Mouse (Mus musculus): ENCODE measurements around the gene Nrbp1. TPM values are rescaled to one million over a fixed set of nuclear protein-coding genes. Genes with fewer than 3 reads are reported as not detected.
A peak's percentile ranks its signal among the peaks of the same experiment; 100 is the strongest.

Gene Nrbp1
- polyA plus RNA-seq, 1 experiment: 127 TPM

DNA sequence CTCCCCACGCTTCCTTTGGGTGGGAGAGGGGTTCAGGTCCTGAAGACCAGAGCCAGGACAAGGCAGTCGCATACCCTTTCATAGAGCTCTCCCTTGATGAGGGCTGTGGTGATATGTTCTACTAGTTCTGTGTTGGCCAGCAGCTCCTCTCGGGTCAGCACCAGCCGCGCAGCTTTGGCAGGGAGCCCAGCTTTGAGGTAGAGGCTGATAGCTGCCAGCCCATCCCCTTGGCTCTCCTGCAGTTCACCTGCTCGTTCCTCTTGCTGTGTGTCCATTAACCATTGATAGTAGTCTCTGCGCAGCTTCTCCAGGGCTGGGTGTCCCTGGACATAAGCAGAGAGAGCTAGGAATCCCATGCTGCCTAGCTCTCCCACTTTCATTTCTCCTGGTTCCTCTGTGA is 25.4 kb downstream of the Nrbp1 start:
- DNase-seq (ENCODE audit: low spot score): no peak

DNA sequence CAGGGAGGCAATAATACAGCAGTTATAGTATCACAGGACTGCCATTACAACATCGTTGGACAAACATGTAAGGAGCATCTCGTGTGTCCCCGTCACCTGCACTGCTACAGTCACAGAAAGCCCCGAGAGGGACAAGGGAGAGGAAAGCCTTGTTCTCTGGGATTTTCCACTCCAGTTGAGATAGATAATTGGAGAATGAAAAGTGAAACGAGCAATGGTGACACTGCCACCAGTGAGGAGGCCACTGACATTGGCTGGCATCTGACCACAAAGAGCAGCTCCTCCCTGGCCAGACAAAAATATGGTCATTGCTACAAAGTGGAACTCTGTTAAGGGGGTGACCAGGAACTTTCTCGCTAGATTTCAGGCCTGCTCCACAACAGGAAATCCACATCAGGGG is 27.0 kb downstream of the Nrbp1 start:
- DNase-seq (ENCODE audit: low spot score): no peak

DNA sequence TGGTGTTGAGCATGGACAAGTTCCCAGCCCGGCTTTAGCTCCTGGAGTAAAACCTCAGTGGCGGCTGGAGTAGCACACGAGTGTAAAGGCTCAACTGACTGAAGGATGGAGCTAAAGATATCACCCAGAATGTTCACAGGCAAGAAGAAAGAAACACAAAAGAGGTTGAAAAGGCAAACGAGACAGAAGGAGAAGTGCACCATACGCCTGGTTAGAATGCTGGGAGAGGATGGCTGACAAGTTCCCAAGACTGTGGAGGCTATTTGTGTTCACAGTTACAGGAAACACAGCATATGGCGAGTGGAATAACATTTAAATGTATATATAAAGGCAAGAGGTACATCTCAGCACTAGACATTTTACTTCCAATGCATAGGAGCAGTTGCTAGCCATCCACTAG is 32.4 kb downstream of the Nrbp1 start:
- DNase-seq (ENCODE audit: low spot score): no peak

DNA sequence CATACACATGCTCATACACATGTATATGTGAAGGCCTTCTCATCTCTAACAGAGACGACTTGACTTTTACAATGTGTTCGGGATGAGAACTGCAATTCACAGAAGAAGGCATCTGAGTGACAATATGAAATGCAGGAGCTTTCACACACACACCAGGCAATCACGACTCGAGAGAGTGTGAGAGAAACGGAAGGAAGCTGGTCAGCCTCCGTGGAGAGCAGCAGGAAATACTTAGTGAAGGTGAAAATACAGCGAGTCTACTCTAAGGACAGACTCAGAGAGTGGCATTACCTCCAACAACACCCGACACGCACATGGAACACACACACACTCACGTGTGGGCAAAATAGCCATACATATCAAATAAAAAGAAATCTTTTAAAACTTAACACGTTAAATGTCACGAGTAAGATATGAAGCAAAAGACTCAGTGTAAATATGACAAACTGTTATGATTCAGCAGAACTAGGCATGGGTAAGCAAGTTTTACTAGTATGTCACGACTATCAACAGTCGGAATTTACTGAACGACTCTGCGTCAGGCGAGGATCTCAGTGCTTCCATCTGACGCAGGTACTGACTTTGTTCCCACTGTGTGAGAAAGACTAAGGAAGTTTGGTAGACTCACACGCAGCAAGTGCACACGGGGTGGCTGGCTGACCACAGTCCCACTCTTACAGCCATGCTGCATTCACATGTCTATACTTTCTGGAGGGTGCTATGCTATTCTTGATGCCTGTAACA is 38.8 kb downstream of the Nrbp1 start:
- no peak for DNase-seq (ENCODE audit: low spot score)

DNA sequence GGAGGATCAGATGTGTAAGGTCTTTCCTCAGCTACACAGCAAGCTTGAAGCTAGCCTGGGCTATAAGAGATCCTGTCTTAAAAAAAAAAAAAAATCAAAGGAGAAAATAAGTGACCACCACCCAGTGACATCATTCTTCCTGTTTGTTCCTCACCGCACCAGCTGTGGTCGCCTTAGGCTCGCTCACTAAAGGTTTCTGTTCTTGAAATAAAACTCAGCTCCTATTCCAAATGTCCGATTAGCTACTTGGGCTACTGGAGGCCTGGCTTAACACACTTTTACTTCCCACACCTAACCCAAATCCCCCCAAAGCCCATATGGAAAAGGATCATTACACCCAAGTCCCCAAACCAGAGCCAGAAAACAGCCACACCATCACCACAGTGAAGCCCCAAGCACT is 47.6 kb downstream of the Nrbp1 start:
- no peak for DNase-seq (ENCODE audit: low spot score)

DNA sequence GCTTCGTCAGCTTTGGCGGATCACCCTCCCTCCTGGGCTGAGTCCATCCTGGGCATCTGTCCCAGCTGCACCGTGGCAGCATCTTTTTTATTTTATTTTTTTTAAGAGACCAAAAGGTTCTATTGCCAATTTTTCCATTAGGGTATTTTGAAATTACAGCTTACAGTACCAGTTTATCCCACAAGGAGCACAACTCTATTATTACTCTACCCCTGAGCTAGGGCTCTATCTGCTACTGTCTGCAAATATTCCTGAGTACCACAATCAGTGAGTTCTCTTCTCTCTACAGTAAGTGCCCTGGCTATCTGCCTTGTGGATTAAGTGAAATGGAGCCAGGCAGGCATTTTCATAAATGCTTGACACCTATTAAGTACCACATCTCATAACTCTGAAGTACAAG is 48.0 kb downstream of the Nrbp1 start:
- DNase-seq (ENCODE audit: low spot score): no peak

DNA sequence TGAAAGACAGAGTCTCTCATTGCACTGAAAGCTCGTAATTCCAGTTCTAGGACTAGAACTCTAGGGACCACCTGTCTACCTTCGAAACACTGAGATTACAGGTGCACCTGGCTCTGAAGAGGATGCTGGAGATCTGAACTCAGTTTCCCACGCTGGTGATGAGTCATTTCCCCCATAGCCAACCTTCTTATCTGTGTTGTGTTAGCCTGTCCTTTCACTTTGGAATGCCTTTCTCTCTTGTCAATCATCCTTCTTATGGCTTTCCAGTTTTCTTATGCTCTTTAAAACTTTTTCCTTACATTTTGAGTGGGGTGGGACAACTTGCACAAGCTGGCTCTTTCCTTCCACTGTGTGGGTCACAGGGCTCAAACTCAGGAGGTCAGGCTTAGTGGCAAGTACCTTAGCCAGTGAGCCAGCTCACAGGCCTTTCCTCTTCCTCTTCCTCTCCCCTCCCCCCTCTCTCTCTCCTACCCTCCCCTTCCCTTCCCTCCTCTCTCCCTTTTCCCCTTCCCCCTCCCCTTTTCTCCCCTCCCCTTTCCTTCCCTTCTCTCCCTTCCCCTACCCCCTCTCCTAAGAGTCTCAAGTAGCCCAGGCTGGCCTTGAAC is 49.1 kb downstream of the Nrbp1 start:
- DNase-seq (ENCODE audit: low spot score): no peak

DNA sequence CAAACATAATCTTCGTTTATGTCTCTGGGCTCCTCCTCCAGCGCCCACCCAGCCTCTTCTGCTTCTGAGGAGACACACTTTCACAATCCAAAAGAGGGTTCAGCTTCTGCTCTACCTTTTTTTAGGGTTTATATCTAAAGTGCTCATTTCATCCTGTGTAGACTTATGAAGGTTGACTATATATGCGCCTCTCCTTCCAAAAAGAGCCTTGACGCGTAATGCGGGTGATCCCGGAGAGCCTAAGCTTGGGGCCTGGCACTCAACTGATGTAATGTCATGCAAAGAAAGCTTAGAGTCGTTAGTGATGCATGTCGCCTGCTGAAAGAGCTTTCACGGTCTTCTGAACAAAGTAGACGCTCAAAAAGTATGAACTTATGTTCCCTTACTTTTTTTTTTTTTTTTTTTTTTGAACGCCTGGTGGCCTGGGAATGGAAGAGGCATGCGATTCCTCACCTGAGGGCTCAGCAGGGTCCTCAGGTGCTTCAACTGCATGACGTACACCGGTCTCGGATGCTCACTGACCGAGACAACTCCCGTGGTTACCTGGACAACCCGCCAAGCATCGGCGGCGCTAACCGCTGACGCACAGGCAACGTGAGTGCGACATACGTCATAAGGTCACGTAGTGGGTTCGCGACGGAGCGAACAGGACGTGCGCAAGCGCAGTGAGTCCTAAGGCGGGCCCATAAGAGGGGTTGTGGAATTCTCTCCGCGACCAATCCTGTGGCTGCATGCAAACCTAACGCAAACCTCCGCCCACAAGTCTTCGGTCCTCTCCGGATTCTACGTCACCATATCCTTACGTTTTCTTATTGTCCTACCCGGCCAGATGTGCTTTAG is 50.1 kb downstream of the Nrbp1 start, which contains the start of gene Ift172:
Gene Ift172, minus strand, starts transcription at position 596 of the 840 bp plus-strand sequence.
- peak; percentile 77 for DNase-seq (ENCODE audit: low spot score)

DNA sequence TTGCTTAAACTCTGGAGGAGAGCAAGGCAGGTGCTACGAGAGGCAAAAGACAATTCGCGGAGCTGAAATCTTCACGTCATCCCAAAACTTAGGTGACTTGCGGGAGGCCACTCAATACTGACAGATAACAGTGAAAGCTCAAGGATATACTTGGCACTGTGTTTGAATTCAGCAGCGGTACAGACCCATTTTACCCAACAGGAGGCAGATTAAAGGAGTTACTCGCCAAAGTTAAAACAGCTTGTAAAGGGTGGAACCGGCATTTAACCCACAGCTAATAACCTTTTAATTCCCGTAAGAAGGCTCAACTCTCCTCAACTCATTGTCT is 50.7 kb downstream of the Nrbp1 start:
- DNase-seq (ENCODE audit: low spot score): no peak

DNA sequence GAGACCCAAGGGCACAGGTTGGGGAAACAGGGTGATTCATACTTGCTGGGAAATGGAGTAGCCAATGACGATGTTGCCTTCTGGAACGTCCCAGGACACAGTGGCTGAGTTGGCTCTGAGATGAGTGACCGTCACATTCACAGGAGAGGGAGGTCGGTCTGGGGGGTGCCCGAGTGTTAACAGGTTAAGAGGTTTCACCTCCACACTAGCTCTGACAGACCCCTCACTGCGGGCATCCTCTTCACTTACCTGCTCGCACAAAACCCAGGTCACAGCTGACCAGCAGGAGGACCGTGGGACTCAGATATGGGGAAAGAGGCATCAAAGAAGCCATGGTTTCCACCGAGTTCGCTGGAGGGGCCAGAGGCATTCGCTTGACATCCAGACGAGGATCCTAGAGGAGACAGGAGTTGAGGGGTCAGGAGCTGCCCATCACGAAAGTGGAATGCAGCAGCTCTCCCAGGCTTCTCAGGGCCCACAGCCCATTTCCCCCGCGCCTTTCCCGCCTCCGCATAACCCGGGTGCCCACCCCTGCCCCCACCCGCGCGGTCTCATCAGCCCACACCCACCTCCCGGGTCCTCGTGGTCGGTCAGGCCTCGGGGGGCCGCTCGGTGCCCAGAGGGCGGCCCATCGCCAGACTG is 54.4 kb downstream of the Nrbp1 start:
- no peak for DNase-seq (ENCODE audit: low spot score)

DNA sequence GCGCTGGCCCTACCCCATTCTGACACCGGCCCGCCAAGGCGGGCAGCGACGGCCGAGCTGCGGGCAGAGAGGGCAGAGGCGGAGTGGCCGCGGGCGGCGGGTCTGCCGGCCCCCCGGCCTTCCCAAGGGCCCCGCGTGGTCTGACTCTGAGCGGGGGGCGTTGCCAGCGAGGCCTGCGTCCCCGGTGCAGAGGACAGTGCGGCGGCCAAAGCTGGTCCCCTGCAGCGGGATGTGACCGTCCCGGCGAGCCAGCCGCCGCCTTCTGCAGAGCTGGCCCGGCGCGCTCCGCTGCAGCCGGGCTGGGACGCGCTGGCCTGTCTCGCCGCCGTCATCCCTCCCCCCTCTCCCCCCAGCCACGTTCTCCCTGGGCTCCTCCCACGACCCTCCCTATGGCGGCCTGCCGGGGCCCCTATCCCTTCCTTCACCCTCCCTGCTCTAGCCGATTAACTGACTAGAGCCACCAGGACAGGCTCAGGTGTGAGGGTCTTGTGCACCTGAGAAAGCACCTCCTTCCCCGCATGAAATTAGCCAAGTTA is 55.0 kb downstream of the Nrbp1 start, which contains the start of gene Fndc4:
Gene Fndc4, minus strand, starts transcription at position 475 of the 536 bp plus-strand sequence.
- no peak for DNase-seq (ENCODE audit: low spot score)

DNA sequence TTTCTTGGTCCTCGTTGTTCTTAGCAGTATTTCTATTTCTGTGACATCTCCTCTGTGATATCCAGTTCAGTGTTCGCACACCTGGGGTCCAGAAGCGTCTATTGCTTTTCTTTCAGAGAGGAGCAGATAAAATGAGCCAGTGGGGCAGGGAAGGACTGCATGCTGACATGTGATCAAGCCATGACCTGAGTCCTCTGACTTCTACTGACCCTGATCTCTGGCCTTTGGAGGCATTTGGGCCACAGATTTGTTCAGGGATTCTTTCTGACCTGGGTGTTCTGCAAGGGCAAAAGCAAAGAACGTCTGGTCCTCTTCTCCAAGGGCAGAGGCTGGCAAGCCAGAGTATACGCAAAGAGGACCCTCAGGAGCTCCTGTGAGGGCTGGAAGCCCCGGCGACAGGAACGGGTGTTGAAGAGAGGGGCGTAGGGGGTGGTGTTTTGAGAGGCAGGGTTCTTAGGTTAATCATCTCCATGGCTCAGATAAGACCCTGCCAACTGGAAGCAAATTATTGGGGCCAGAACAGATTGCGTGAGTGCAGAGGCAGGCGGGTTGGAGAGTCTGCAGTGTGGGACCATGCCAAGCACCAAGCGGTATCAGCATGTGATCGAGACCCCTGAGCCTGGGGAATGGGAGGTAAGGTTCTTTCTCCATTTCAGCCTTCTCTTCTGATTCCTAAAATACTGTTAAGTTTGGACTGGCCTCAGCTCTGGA is 56.5 kb downstream of the Nrbp1 start, which contains the start of gene Gckr:
Gene Gckr, plus strand, starts transcription at position 397 of the 711 bp plus-strand sequence.
- DNase-seq (ENCODE audit: low spot score): no peak

DNA sequence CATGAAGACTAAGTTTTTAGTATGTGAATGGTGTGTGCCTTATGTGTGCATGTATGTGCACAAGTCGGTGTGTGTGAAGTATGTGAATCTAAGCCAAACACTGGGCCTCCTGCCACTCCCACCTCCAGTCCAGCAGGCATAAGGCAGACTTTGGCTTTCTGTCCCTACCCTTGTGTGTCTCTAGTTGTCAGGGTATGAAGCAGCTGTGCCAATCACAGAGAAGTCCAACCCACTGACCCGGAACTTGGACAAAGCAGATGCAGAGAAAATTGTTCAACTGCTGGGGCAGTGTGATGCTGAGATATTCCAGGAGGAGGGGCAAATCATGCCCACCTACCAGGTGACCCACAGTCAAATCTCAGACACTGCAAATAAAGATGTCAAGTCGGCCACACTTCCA is 57.3 kb downstream of the Nrbp1 start:
- DNase-seq (ENCODE audit: low spot score): no peak

DNA sequence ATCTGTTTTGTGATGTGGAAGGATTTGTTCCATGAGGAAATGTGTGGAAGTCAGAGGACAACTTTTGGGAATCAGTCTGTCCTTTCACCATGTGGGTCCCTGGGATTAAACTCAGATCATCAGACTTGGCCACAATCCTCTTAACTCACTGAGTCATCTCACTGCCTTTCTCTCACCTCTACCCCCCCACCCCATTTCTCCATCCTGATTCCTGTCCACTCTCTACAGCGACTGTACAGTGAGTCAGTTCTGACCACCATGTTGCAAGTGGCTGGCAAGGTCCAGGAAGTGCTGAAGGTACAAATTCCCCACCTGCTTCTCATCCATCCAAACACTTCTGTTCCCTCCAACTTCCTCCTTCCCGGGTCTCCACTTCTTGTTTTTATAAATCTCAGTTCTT is 57.8 kb downstream of the Nrbp1 start:
- DNase-seq (ENCODE audit: low spot score): no peak

Other genes with a start within 250 kb of the Nrbp1 start
- 162 and 174 TPM in 2 replicates for gene Atraid, start 192.6 kb upstream of the Nrbp1 start, polyA plus RNA-seq (2012; rRNA removed)
- gene Slc5a6, start 191.9 kb upstream of the Nrbp1 start, polyA plus RNA-seq (2012; rRNA removed): 19.4 and 21.3 TPM in 2 replicates
- 14.6 and 14.8 TPM in 2 replicates for gene Cad, start 186.1 kb upstream of the Nrbp1 start, polyA plus RNA-seq (2012; rRNA removed)
- gene Dnajc5g, start 134.6 kb upstream of the Nrbp1 start, polyA plus RNA-seq (2012; rRNA removed): not detected in 2 replicates
- 0.04 TPM in 1 of 2 replicates, not detected in the other for gene Slc30a3, start 132.6 kb upstream of the Nrbp1 start, polyA plus RNA-seq (2012; rRNA removed)
- gene Trim54, start 124.2 kb upstream of the Nrbp1 start, polyA plus RNA-seq (2012; rRNA removed): not detected in 2 replicates
- not detected in 2 replicates for gene Ucn, start 102.0 kb upstream of the Nrbp1 start, polyA plus RNA-seq (2012; rRNA removed)
- 98.9 and 117 TPM in 2 replicates for gene Mpv17, start 86.6 kb upstream of the Nrbp1 start, polyA plus RNA-seq (2012; rRNA removed)
- 1.5 and 1.7 TPM in 2 replicates for gene Gm29609, start 61.0 kb upstream of the Nrbp1 start, polyA plus RNA-seq (2012; rRNA removed)
- 78.9 and 87.0 TPM in 2 replicates for gene Gtf3c2, start 60.7 kb upstream of the Nrbp1 start, polyA plus RNA-seq (2012; rRNA removed)
- gene Snx17, start 47.6 kb upstream of the Nrbp1 start, polyA plus RNA-seq (2012; rRNA removed): 93.5 and 93.8 TPM in 2 replicates
- gene Eif2b4, start 47.4 kb upstream of the Nrbp1 start, polyA plus RNA-seq (2012; rRNA removed): 33.2 and 39.1 TPM in 2 replicates
- 29.3 and 37.0 TPM in 2 replicates for gene Zfp513, start 38.6 kb upstream of the Nrbp1 start, polyA plus RNA-seq (2012; rRNA removed)
- gene Ppm1g, start 20.2 kb upstream of the Nrbp1 start, polyA plus RNA-seq (2012; rRNA removed): 67.0 and 73.4 TPM in 2 replicates
- 0.28 and 0.37 TPM in 2 replicates for gene Gm9970, start 368 bp downstream of the Nrbp1 start, polyA plus RNA-seq (2012; rRNA removed)
- gene Krtcap3, start 10.8 kb downstream of the Nrbp1 start, polyA plus RNA-seq (2012; rRNA removed): 40.9 and 56.9 TPM in 2 replicates
- 36.1 and 39.8 TPM in 2 replicates for gene Ift172, start 50.3 kb downstream of the Nrbp1 start, polyA plus RNA-seq (2012; rRNA removed)
- gene Fndc4, start 55.2 kb downstream of the Nrbp1 start, polyA plus RNA-seq (2012; rRNA removed): 14.7 and 17.6 TPM in 2 replicates
- 0.29 and 0.39 TPM in 2 replicates for gene Gckr, start 56.6 kb downstream of the Nrbp1 start, polyA plus RNA-seq (2012; rRNA removed)
- 29.2 and 32.5 TPM in 2 replicates for gene Zfp512, start 211.6 kb downstream of the Nrbp1 start, polyA plus RNA-seq (2012; rRNA removed)
- 0.06 and 0.10 TPM in 2 replicates for gene 4930548H24Rik, start 244.9 kb downstream of the Nrbp1 start, polyA plus RNA-seq (2012; rRNA removed)